Mouse (Mus musculus): ENCODE measurements around the gene Gm44502.

The Gm44502 gene

GRCm38 (mm10) chr15:89399716-89400115 is 29.8 kb downstream of the Gm44502 start:
- no peak for DNase-seq (ENCODE audit: low spot score)

- DNase-seq (ENCODE audit: low spot score), result no peak
These were observed 31.4 kb downstream of the Gm44502 start for GRCm38 (mm10) chr15:89398146-89398545.

GRCm38 (mm10) chr15:89396883-89397282 is 32.6 kb downstream of the Gm44502 start:
- DNase-seq (ENCODE audit: low spot score), result no peak

- no peak for DNase-seq (ENCODE audit: low spot score)
These were observed 39.4 kb downstream of the Gm44502 start for GRCm38 (mm10) chr15:89390081-89390480.

GRCm38 (mm10) chr15:89387127-89387526 is 42.4 kb downstream of the Gm44502 start:
- no peak for DNase-seq (ENCODE audit: low spot score)

GRCm38 (mm10) chr15:89384617-89385016 is 44.9 kb downstream of the Gm44502 start, which contains the start of gene Klhdc7b:
Gene Klhdc7b (plus strand): TSS chr15:89384917.
- no peak for DNase-seq (ENCODE audit: low spot score)

GRCm38 (mm10) chr15:89379429-89379828 is 50.1 kb downstream of the Gm44502 start:
- DNase-seq (ENCODE audit: low spot score), result no peak

- DNase-seq (ENCODE audit: low spot score), result no peak
These were observed 50.6 kb downstream of the Gm44502 start, which contains the start of gene Odf3b for GRCm38 (mm10) chr15:89378831-89379401. Gene Odf3b (minus strand): TSS chr15:89379282.

GRCm38 (mm10) chr15:89377938-89378828 is 51.3 kb downstream of the Gm44502 start:
- DNase-seq (ENCODE audit: low spot score), result no peak

GRCm38 (mm10) chr15:89377362-89377761 is 52.1 kb downstream of the Gm44502 start:
- no peak for DNase-seq (ENCODE audit: low spot score)

- DNase-seq (ENCODE audit: low spot score), result no peak
These were observed 52.5 kb downstream of the Gm44502 start, which contains the start of gene Tymp for GRCm38 (mm10) chr15:89376957-89377356. Gene Tymp (minus strand): TSS chr15:89377039.

- DNase-seq (ENCODE audit: low spot score), result no peak
These were observed 53.5 kb downstream of the Gm44502 start for GRCm38 (mm10) chr15:89376040-89376439.

- DNase-seq (ENCODE audit: low spot score), result no peak
These were observed 54.5 kb downstream of the Gm44502 start for GRCm38 (mm10) chr15:89374801-89375534.

GRCm38 (mm10) chr15:89374340-89374739 is 55.2 kb downstream of the Gm44502 start:
- DNase-seq (ENCODE audit: low spot score), result no peak

- peak; percentile 83 for DNase-seq (ENCODE audit: low spot score)
These were observed 55.7 kb downstream of the Gm44502 start, which contains the start of gene Sco2 for GRCm38 (mm10) chr15:89373762-89374248. Gene Sco2 (minus strand): TSS chr15:89373846.

GRCm38 (mm10) chr15:89373027-89373761 is 56.3 kb downstream of the Gm44502 start:
- peak; percentile 39 for DNase-seq (ENCODE audit: low spot score)

- no peak for DNase-seq (ENCODE audit: low spot score)
These were observed 57.0 kb downstream of the Gm44502 start for GRCm38 (mm10) chr15:89372536-89372935.

- no peak for DNase-seq (ENCODE audit: low spot score)
These were observed 57.4 kb downstream of the Gm44502 start for GRCm38 (mm10) chr15:89372068-89372467.

Data from urinary bladder, postnatal 10 days (tissue).